12 mouse cellular contexts compared by ENCODE assay signal in the genomic region with DNA sequence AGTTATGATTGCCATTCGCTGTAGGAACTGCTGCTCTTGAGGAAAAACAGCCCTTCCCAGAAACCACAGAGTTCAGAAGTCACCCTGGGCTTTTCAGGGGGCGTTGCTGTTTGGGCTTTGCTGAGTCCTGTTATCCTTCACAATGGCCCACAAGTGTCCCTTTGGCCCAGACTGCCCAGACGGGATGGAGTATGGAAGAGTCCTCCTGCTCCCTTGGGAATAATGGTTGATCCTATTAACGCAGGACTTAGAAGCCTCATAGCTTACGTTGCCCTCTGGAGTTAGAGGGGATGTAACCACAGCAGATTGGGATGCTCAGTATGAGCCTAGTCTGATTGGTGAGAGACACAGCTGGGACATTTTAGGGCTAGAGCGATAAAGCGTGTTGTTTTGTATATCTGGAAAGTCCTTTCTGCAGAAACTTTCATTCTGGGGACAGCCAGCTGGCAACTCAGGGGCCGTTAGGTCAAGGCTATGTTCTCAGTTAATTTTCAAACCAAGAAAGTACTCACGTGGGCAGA.
A peak's percentile ranks its signal among the peaks of the same experiment; 100 is the strongest.
DNase-seq lines count a peak whose midpoint lies in the region; ATAC-seq and TF ChIP-seq lines count a peak whose summit lies in the region.
"Had no signal": no experiment of that assay in that cellular context is flagged by ENCODE, and none has a peak within 500 bp of the region (broad histone marks: within the 10 kb centered on the region; RNA-seq: fewer than 3 reads in every experiment).

No protein-coding gene starts in this region.

- no peak for TF ChIP-seq CTCF in intestine, postnatal 0 days (IDR thresholded peaks at IDR 0.05; ENCODE audit: low read depth)

- H3K27ac ChIP-seq in intestine, embryonic 14.5 days (ENCODE audit: low read depth) = peak overlapping the region; percentile 54; the same call in 1 of the 2 replicates
- no peak overlapping the region for H3K27ac ChIP-seq in intestine, postnatal 0 days (ENCODE audit: low read depth, low read length)
- H3K27ac ChIP-seq in heart, embryonic 15.5 days = peak overlapping the region; percentile 40; the same call in 1 of the 2 replicates
- H3K27ac ChIP-seq in kidney, embryonic 16.5 days (ENCODE audit: low read length) = peak overlapping the region; percentile 55
- H3K27ac ChIP-seq: embryonic facial prominence, embryonic 12.5 days; limb, embryonic 10.5 days; neural tube, embryonic 13.5 days had no signal

- H3K9ac ChIP-seq in intestine, embryonic 14.5 days (ENCODE audit: low read length) = no peak overlapping the region
- no peak overlapping the region for H3K9ac ChIP-seq in intestine, postnatal 0 days (ENCODE audit: low read depth, low read length)
- H3K9ac ChIP-seq in heart, embryonic 15.5 days = no peak overlapping the region
- no peak overlapping the region for H3K9ac ChIP-seq in kidney, embryonic 16.5 days (replicated peaks; ENCODE audit: low read length)
- H3K9ac ChIP-seq: embryonic facial prominence, embryonic 12.5 days; neural tube, embryonic 13.5 days had no signal

- DNase-seq in intestine, embryonic 14.5 days (ENCODE audit: low spot score) = peak; percentile 58
- peak; percentile 5 for DNase-seq in ovary, postnatal 36 days (ENCODE audit: low spot score)
- DNase-seq in thymus, adult 18-20 months = no peak
- no peak for DNase-seq in c-Kit-positive CD71-positive TER-119-positive erythroid progenitor cells, embryonic 14.5 days (ENCODE audit: low spot score)
- no peak for DNase-seq in cerebellum, adult 9-10 months

- no peak overlapping the region for H3K4me3 ChIP-seq in intestine, embryonic 14.5 days (ENCODE audit: low read depth, low read length)
- no peak overlapping the region for H3K4me3 ChIP-seq in intestine, postnatal 0 days (ENCODE audit: low read depth, low read length)
- no peak overlapping the region for H3K4me3 ChIP-seq in heart, embryonic 15.5 days
- H3K4me3 ChIP-seq in kidney, embryonic 16.5 days (ENCODE audit: low read length) = no peak overlapping the region
- H3K4me3 ChIP-seq: embryonic facial prominence, embryonic 12.5 days; limb, embryonic 10.5 days; neural tube, embryonic 13.5 days had no signal

- no peak overlapping the region for H3K4me2 ChIP-seq in intestine, embryonic 14.5 days (ENCODE audit: low read length)
- H3K4me2 ChIP-seq in intestine, postnatal 0 days (replicated peaks; ENCODE audit: low read depth) = no peak overlapping the region
- H3K4me2 ChIP-seq in heart, embryonic 15.5 days = no peak overlapping the region
- no peak overlapping the region for H3K4me2 ChIP-seq in kidney, embryonic 16.5 days (replicated peaks; ENCODE audit: low read depth, low read length)
- H3K4me2 ChIP-seq: embryonic facial prominence, embryonic 12.5 days; neural tube, embryonic 13.5 days had no signal

- H3K36me3 ChIP-seq in intestine, embryonic 14.5 days (ENCODE audit: control insufficient read depth, insufficient read depth, low read length) = no peaks in the 10 kb centered on the region
- H3K36me3 ChIP-seq in intestine, postnatal 0 days (ENCODE audit: control insufficient read depth, insufficient read depth) = no peaks in the 10 kb centered on the region
- no peaks in the 10 kb centered on the region for H3K36me3 ChIP-seq in heart, embryonic 15.5 days
- H3K36me3 ChIP-seq in kidney, embryonic 16.5 days (ENCODE audit: insufficient read depth, low read length) = no peaks in the 10 kb centered on the region
- H3K36me3 ChIP-seq: embryonic facial prominence, embryonic 12.5 days; limb, embryonic 10.5 days; neural tube, embryonic 13.5 days had no signal

- WGBS in intestine, embryonic 14.5 days = 32% methylated on average over 9 of the region's 9 CpGs
- WGBS in intestine, postnatal 0 days = 52% methylated on average over 9 of the region's 9 CpGs
- 43% methylated on average over 9 of the region's 9 CpGs for WGBS in heart, embryonic 15.5 days
- 45% methylated on average over 9 of the region's 9 CpGs for WGBS in kidney, embryonic 16.5 days

- no peaks in the 10 kb centered on the region for H3K9me3 ChIP-seq in intestine, embryonic 14.5 days (ENCODE audit: control insufficient read depth, low read length)
- H3K9me3 ChIP-seq in intestine, postnatal 0 days (ENCODE audit: control insufficient read depth) = no peaks in the 10 kb centered on the region
- no peaks in the 10 kb centered on the region for H3K9me3 ChIP-seq in heart, embryonic 15.5 days (replicated peaks)
- no peaks in the 10 kb centered on the region for H3K9me3 ChIP-seq in kidney, embryonic 16.5 days (ENCODE audit: low read length)
- H3K9me3 ChIP-seq: embryonic facial prominence, embryonic 12.5 days; limb, embryonic 10.5 days; neural tube, embryonic 13.5 days had no signal

- H3K27me3 ChIP-seq in intestine, embryonic 14.5 days (replicated peaks; ENCODE audit: control insufficient read depth, insufficient read depth, low read length) = no peaks in the 10 kb centered on the region
- H3K27me3 ChIP-seq in intestine, postnatal 0 days (replicated peaks; ENCODE audit: control insufficient read depth, insufficient read depth, low read length) = no peaks in the 10 kb centered on the region
- no peaks in the 10 kb centered on the region for H3K27me3 ChIP-seq in heart, embryonic 15.5 days
- no peaks in the 10 kb centered on the region for H3K27me3 ChIP-seq in kidney, embryonic 16.5 days (ENCODE audit: insufficient read depth, low read length)
- H3K27me3 ChIP-seq: embryonic facial prominence, embryonic 12.5 days; neural tube, embryonic 13.5 days had no signal

- peaks cover 2% of the 10 kb centered on the region; the same call in 1 of the 2 replicates for H3K4me1 ChIP-seq in intestine, embryonic 14.5 days (replicated peaks; ENCODE audit: control insufficient read depth, insufficient read depth, low read length)
- H3K4me1 ChIP-seq in intestine, postnatal 0 days (replicated peaks; ENCODE audit: control insufficient read depth, insufficient read depth, low read length) = no peaks in the 10 kb centered on the region
- H3K4me1 ChIP-seq in heart, embryonic 15.5 days (replicated peaks) = peaks cover 4% of the 10 kb centered on the region
- H3K4me1 ChIP-seq in kidney, embryonic 16.5 days (ENCODE audit: insufficient read depth, low read length) = peaks cover 15% of the 10 kb centered on the region
- H3K4me1 ChIP-seq: embryonic facial prominence, embryonic 12.5 days; limb, embryonic 10.5 days had no signal

- ATAC-seq in intestine, embryonic 14.5 days (replicated peaks; ENCODE audit: low FRiP score, low TSS enrichment, low read depth) = no peak
- no peak for ATAC-seq in intestine, postnatal 0 days
- 0 out of 2 replicates have a peak, but pooled peaks have one; percentile 55 for ATAC-seq in heart, embryonic 15.5 days (replicated peaks; ENCODE audit: insufficient number of reproducible peaks, insufficient read depth, low FRiP score, low read depth)
- peak; percentile 83 for ATAC-seq in kidney, embryonic 16.5 days (ENCODE audit: low FRiP score, low TSS enrichment)
- ATAC-seq: hindbrain, embryonic 16.5 days had no signal

Comparison
In these comparisons a context has a peak if more than half of its experiments do, and no peak if none do; other contexts are left out.
1. ATAC-seq: peak in heart, embryonic 15.5 days (single experiment) and kidney, embryonic 16.5 days (single experiment); none in intestine, embryonic 14.5 days (single experiment) and intestine, postnatal 0 days (single experiment).
2. DNase-seq: peak in intestine, embryonic 14.5 days (single experiment) and ovary, postnatal 36 days (single experiment); none in thymus, adult 18-20 months (0 of 2), c-Kit-positive CD71-positive TER-119-positive erythroid progenitor cells, embryonic 14.5 days (single experiment) and cerebellum, adult 9-10 months (single experiment).